Mouse (Mus musculus): ENCODE measurements at regions not wholly inside any gene's neighbourhood (a gene's known extent, or its start where the extent isn't known, plus 50 kb on each side); places are given as distances from the start of the nearest gene placed in this dataset.
"Not testable (repeated sequence)": the region's sequence is repeated elsewhere in the genome, so short reads cannot be mapped to it uniquely, and the experiment has no call there.

- no peak for DNase-seq
These were observed 1302.6 kb upstream of the Sel1l start for GRCm38 (mm10) chr12:93151530-93151929.

DNA sequence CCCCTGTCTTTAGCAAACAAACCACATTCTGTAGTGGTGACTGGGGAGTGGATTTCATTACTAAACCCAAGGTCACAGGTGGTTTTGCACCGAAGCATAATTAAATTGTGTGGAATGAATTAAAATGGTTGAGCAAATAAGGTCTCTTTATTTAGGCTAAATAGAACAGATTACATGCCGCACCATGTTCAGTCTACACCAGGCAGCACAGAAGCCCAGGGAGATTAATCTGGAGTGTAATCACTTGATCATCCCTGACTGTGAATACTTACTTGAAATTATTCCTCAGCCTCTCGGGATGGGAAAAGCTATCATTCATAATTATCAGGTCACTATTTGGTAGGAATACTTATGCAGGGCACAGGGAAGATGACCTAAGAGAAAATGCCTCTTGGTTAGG lies 1293.3 kb upstream of the Sel1l start:
- DNase-seq, result no peak

DNA sequence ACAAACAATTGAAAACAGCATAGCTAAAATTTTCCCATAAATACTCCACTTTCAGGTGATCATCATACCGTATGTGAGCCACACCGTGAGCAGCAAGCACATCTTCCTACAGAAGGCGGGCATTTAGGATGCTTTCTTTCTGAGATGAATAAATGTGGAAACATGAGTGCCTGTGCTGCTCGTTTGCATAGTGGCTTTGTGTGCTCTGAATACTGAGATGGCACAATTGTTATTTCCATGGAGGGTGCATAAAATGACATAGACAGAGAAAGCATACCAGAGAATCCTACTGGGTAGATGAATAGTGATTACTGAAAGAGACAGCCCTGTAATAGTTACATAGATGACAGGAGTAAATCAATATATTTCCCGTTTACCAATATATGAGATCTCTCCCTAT lies 1287.4 kb upstream of the Sel1l start:
- no peak for DNase-seq

DNA sequence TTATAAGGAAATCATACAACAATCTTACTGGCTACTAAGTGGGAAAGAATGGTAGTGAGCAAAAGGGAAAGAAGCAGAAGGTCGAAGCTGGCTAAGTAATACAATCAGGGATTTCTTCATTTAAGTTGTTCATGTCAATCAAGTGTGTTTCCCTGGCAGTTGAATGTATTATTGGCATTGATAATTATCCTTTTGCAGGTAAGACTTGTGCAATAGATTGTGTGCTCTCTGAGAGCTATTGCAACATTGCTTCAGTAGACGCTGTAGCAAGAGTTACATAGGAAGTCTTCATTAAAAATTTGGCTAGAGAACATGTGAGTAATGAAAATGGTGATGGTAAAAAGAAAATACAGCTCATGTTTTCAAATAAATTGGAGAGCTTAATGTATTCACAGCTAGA lies 1273.3 kb upstream of the Sel1l start:
- no peak for DNase-seq

- DNase-seq, result no peak
These were observed 1239.3 kb upstream of the Sel1l start for GRCm38 (mm10) chr12:93088031-93088790.

DNA sequence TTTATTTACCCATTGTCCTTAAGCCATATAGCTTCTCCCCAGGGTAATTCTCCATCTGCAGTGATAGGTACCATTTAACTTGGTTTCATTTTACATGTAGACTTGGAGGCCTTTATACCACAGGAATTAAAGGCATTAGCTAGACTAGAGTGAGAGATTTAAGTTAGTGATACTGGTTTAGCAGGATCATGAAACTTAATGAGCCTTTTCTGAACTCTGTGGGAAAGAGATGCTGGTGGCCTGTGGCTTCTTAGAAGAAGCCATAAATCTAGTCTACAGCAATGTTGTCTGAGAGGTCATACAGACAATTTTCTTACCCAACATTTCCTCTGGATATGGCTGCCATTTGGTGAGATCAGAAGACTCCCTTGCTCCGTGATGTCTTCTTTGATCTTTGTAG lies 1214.9 kb upstream of the Sel1l start:
- DNase-seq, result no peak

- no peak for DNase-seq
These were observed 1170.7 kb upstream of the Sel1l start for GRCm38 (mm10) chr12:93019633-93020032.

GRCm38 (mm10) chr12:93011583-93011982 lies 1162.6 kb upstream of the Sel1l start:
- no peak for DNase-seq

GRCm38 (mm10) chr12:93006844-93007365 lies 1157.9 kb upstream of the Sel1l start:
- no peak for DNase-seq

DNA sequence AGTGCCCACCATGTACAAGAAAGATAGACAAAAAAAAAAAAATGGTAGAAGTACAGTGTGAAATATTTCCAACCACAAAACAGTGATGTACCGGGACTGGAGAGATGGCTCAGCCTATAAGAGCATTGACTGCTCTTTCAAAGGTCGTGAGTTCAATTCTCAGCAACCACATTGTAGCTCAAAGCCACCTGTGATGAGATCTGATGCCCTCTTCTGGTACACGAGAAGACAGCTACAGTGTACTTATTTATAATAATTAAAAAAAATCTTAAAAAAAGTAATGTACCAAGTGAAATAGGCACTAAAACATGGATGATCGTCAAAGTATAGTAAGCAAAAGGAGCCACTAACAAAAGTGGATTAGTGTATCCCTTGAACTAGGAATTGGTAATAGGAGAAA lies 1154.2 kb upstream of the Sel1l start:
- DNase-seq, result no peak

DNA sequence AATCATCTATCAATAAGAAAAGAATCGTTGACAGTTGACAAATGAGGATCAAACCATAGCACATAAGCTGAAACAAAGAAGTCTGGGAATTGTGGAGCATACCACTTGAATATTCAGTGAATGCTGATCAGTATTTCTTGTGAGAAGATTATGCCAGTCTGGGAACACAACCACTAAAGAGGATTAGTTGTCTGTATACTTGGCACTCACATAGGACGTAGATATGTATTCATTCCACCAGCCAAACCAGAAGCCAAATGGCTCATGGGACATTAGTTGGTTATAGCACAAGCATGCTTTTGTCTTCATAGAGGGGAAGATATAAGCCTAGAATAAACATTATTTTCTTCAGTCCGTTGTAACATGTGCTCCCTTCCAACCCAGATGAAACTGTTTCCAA lies 1126.7 kb upstream of the Sel1l start:
- DNase-seq, result no peak

DNA sequence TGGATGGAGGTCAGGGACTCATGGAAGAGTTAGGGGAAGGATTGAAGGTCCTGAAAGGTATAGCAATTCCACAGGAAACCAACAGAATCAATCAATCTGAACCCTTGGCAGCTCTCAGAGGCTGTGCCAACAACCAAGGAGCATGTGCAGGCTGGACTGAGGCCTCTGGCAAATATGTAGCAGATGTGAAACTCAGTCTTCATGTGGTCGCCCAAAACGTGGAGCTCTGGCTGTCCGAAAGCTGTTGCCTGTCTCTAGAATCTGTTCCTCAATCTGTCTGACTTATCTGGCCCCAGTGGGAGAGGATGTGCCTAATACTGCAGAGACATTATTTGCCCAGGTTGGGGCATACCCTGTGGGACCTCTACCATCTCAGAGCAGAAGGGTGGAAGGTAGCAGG lies 1095.4 kb upstream of the Sel1l start:
- no peak for DNase-seq

- no peak for DNase-seq
These were observed 1078.6 kb upstream of the Sel1l start for GRCm38 (mm10) chr12:92927591-92927990.

DNA sequence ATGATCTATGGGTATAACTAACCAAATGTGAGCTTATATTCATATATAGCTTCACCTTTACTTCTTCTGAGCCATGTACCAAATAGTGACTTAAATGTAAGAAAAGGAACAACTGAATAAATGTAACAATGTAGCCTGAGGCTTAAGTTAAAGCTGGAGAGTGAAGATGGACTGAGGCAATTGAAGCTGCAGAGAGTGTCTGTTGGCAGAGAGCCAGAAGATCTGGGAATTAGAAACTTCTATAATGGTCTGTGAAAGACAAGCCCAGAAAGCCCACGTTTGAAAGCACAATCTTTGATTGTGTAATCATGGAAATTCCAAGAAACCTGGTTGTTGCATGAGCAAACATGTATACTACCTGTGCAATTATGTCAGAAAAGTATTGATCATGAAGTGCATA lies 1078.0 kb upstream of the Sel1l start:
- no peak for DNase-seq

DNA sequence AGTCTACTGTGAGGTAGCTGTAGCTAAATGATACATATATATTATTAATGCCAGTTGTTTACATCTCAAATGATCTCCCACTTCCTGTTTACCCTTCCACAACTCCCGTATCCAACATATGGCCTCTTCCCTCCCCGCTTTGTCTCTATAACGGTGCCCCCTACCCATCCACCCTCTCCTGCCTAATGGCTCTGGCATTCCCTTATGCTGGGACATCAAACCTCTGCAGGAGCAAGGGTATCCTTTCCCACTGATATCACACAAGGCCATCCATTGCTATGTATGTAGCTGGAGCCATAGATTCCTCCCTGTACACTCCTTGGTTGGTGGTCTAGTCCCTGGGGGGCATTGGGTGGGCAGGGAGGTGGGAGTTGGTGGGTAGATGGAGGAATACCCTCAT lies 1071.0 kb upstream of the Sel1l start:
- DNase-seq, result no peak

DNA sequence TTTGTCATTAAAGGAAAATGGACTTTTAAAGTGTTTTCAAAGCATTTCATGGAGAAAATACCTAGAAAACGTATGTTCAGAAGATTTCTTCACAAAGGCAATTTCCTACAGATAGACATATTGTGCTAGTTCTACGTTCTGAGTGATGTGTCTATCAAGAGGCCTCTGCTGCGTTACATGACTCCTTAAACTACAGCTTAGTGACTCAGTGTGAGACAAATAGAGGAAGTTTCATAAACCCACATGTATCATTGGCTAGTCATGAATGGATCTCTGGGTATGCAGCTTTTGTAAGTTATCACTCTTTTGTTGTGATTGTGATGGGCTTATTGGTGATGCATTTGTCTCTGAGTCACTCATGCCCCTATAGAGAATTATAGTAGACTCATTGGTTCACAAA lies 1067.3 kb upstream of the Sel1l start:
- DNase-seq, result no peak

DNA sequence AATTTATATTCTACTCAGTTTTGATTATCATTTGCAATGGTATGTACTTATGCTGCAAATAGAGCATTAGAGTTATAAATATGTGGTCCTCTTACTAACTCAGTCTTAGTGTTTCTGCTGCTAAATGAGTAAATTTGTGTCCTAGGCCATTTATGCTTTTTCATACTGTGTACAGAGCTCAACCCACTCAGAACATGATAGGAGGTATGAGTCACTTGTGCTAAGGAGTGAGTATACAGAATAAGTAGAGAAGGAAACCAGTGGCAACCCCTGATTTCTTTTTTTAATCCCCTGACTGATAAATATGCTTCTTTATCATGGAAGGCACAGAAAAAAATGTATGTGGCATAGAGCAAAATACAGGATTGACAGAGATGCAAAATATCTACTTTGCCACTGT lies 1066.8 kb upstream of the Sel1l start:
- no peak for DNase-seq

DNA sequence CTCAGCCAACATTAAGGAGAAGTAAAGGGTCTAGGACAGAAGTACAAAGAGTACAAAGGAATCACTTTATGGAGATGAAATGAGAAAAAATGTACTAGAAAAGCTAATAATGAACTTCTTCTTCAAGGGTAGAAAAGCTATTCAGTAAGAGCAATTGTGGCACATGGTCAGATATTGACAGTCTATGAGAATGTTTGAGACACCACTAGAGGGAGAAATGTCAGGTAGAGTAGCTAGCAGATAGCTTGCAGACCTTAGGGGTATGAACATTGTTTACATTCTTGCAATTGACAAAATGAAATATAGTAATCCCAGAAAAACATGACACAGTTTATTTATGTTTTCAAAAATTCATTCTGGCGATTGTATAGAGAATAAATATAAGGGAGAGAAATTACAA lies 1066.2 kb upstream of the Sel1l start:
- DNase-seq, result no peak

DNA sequence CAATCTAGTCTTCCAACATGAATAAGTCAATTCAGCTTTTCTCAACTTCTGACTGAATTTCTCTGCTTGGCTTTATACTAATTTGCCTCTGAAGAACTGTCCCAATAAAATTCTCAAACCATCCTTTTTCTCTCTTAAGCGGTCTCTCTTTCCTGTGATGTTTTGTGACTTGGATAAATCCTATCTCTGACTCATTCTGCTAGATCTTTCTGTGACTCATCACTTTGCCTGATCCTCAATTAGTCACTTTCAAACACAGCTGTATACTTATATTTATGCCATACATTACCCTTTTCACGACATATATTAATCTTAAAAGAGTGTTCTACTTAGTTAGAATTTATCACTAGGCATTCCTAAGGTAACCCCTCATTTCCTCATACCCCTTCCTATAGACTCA lies 1055.4 kb upstream of the Sel1l start:
- no peak for DNase-seq

DNA sequence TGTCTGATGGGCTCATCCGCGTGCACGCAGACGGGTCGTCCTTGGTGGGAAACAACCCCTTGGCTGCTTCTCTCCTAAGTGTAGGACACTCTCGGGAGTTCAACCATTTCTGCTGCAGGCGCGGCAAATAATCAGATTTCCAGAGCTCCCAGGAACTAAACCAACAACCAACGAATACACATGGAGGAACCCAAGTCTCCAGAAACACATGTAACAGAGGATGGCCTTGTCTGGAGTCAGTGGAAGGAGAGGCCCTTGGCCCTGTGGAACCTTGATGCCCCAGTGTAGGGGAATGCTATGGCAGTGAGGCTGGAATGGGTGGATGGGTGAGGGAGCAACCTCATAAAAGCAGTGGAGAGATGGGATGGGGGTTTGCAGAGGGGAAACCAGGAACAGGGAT lies 1043.4 kb upstream of the Sel1l start:
- no peak for DNase-seq

DNA sequence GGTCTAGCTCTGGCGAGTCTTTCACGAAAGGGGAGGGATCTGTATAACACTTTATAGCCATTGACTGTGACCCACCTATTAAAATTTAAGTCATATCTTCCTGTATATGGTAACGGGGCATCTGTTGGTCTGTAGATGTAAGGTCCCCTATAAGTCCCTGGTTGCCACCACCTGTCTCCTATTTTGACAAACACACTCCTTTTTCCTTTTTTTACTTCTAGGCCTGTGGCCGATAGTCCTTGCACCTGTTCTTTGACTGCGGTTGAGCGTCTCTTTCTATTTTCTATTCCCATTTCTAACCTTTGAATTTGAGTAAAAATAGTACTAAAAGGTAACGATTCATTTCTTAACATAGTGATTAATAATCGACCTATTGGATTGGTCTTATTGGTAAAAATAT lies 1042.7 kb upstream of the Sel1l start:
- not testable (repeated sequence) for DNase-seq

GRCm38 (mm10) chr12:92891126-92891525 lies 1042.2 kb upstream of the Sel1l start:
- DNase-seq, result not testable (repeated sequence)

GRCm38 (mm10) chr12:92887747-92888146 lies 1038.8 kb upstream of the Sel1l start:
- no peak for DNase-seq

- DNase-seq, result not testable (repeated sequence)
These were observed 1037.6 kb upstream of the Sel1l start for GRCm38 (mm10) chr12:92886394-92887075.
